Mouse (Mus musculus): Measurements from ENCODE around the gene Rc3h2.

DNA sequence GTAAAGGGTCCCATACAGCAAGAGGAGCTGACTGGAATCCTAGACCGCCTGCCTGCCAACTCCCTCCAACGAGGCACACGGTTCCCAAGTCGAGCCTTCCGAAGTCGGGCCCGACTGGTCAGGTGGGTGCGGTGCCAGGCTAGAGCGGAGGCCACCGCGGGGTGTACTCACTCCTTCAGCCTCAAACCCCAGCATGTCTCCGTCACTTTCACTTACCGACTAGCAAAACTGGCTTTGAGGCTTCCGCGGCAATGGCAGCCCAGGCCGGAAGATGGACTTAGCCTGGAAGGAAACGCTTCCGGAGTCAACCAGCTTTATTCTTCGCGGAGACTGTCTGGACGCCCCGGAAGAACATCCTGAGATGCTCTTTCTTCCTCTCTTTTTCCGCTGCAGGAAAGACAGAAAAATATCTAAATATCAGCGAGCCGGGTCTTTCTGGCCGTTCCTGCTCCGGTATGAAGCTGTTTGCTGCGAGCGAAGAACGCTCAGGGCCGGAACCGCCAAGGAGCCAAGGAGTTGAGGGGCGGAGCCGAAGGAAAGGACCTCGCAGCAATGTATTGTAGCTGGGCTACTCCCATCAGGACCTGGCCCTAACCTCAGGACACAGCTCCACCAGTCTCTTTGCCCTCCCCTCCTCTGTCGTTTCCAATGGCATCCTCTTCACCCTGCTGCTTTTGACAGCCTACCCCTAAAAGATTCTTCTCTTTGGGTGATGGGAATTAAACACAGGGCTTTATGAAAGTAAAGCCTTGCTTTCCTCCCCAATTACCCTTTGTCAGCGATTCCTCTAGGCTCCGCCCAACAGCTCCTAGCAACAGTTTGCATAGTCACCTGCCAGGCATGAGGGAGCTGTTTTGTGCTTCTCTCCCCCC lies 8.1 kb upstream of the Rc3h2 start:
- TF ChIP-seq POLR2A (IDR thresholded peaks at IDR 0.05; ENCODE audit: borderline replicate concordance, low read depth, low read length), result no peak
- TF ChIP-seq CTCF (IDR thresholded peaks at IDR 0.05; ENCODE audit: low read depth, low read length), result no peak
